In the genomic region with DNA sequence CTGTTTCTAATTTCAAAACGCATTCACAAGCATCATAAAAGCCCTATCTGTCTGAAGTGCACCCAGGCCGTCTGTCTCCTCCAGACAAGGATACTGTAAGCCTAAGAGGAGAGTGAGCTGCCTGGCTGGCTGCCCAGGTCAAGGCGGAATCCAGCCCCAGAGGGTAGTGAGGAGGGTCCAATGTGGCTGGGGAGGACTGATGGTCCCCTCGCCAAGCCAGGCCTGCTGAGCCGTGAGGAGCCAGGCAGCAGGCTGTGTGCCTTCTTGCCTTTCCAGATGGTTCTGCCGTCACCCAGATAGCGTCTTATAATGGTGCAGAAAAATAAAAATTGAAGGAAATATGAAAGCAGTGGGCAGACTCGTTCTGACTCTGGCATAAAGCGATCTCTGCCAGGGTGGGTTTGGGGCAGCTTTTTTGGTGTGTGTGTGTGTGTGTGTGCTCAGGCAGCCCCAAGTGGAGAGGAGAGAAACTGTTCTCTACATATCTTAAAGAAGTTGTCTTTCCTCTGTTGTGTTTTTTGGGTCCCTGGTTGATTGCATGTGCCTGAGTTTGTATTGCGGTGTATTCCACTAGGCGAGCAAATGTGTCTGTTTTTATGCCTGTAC, we compare ENCODE assay signal across 15 mouse cellular contexts.
DNase-seq lines count a peak whose midpoint lies in the region; ATAC-seq and TF ChIP-seq lines count a peak whose summit lies in the region.
"Had no signal": no experiment of that assay in that cellular context is flagged by ENCODE, and none has a peak within 500 bp of the region (broad histone marks: within the 10 kb centered on the region; RNA-seq: fewer than 3 reads in every experiment).

No protein-coding gene starts in this region.

- 77% methylated on average over 11 of the region's 11 CpGs for WGBS in forebrain, embryonic 13.5 days
- 89% methylated on average over 11 of the region's 11 CpGs for WGBS in forebrain, embryonic 10.5 days
- 45% methylated on average over 11 of the region's 11 CpGs for WGBS in forebrain, embryonic 16.5 days
- WGBS in midbrain, embryonic 15.5 days, result 70% methylated on average over 11 of the region's 11 CpGs
- 65% methylated on average over 11 of the region's 11 CpGs for WGBS in heart, adult 2 months

- H3K79me2 ChIP-seq in heart, adult 2 months (replicated peaks; ENCODE audit: control insufficient read depth, insufficient read depth, low read length), result no peaks in the 10 kb centered on the region

- intact Hi-C loops in left cerebral cortex, postnatal 36 days (cut with DNase I), result no loop called here
- intact Hi-C loops in heart, adult 2 months (cut with DNase I), result no loop called here

- H3K27me3 ChIP-seq in forebrain, embryonic 13.5 days, result no peaks in the 10 kb centered on the region
- no peaks in the 10 kb centered on the region for H3K27me3 ChIP-seq in forebrain, embryonic 10.5 days (ENCODE audit: poor library complexity, severe bottlenecking)
- no peaks in the 10 kb centered on the region for H3K27me3 ChIP-seq in forebrain, embryonic 16.5 days (replicated peaks; ENCODE audit: control insufficient read depth, insufficient read depth, low read length)
- no peaks in the 10 kb centered on the region for H3K27me3 ChIP-seq in midbrain, embryonic 15.5 days (replicated peaks)
- no peaks in the 10 kb centered on the region for H3K27me3 ChIP-seq in heart, adult 2 months (ENCODE audit: control insufficient read depth, insufficient read depth, low read length)
- H3K27me3 ChIP-seq: heart, embryonic 15.5 days; liver, embryonic 12.5 days; megakaryocyte, embryonic 14.5 days; neural tube, embryonic 12.5 days had no signal

- TF ChIP-seq CTCF in heart, adult 2 months (IDR thresholded peaks at IDR 0.05), result no peak

- H3K9me3 ChIP-seq in forebrain, embryonic 13.5 days (replicated peaks), result peaks cover 6% of the 10 kb centered on the region; the same call in 1 of the 2 replicates
- peaks cover 7% of the 10 kb centered on the region; the same call in 1 of the 2 replicates for H3K9me3 ChIP-seq in forebrain, embryonic 10.5 days
- no peaks in the 10 kb centered on the region for H3K9me3 ChIP-seq in forebrain, embryonic 16.5 days (ENCODE audit: control insufficient read depth, low read length)
- no peaks in the 10 kb centered on the region for H3K9me3 ChIP-seq in midbrain, embryonic 15.5 days
- H3K9me3 ChIP-seq: heart, embryonic 15.5 days had no signal

- peak; percentile 63 for ATAC-seq in forebrain, embryonic 13.5 days
- ATAC-seq in forebrain, embryonic 16.5 days, result peak; percentile 41
- ATAC-seq in midbrain, embryonic 15.5 days (replicated peaks), result no peak
- ATAC-seq: liver, embryonic 12.5 days had no signal

- H3K4me1 ChIP-seq in forebrain, embryonic 13.5 days, result peaks cover 28% of the 10 kb centered on the region
- no peaks in the 10 kb centered on the region for H3K4me1 ChIP-seq in forebrain, embryonic 10.5 days
- peaks cover 28% of the 10 kb centered on the region for H3K4me1 ChIP-seq in forebrain, embryonic 16.5 days (replicated peaks; ENCODE audit: control insufficient read depth, insufficient read depth, low read length)
- H3K4me1 ChIP-seq in midbrain, embryonic 15.5 days, result peaks cover 11% of the 10 kb centered on the region
- no peaks in the 10 kb centered on the region for H3K4me1 ChIP-seq in heart, adult 2 months (ENCODE audit: control insufficient read depth, insufficient read depth, low read length)
- H3K4me1 ChIP-seq: heart, embryonic 15.5 days; liver, embryonic 12.5 days; megakaryocyte, embryonic 14.5 days had no signal

- DNase-seq in forebrain, embryonic 10.5 days (ENCODE audit: extremely low spot score, low spot score), result no peak
- peak; percentile 22 to 30 for DNase-seq in left cerebral cortex, postnatal 36 days (ENCODE audit: low spot score in 2 of 2)
- no peak for DNase-seq in left cerebral cortex, adult 8-10 months (ENCODE audit: low spot score in 2 of 2)
- no peak for DNase-seq in heart, adult 2 months
- DNase-seq in kidney, postnatal 10 days, result no peak
- DNase-seq: adrenal gland, adult 8-10 months; B cell, adult 2 months; retina, postnatal 1 day had no signal

- H3K4me3 ChIP-seq in forebrain, embryonic 13.5 days, result no peak overlapping the region
- H3K4me3 ChIP-seq in forebrain, embryonic 10.5 days, result no peak overlapping the region
- no peak overlapping the region for H3K4me3 ChIP-seq in forebrain, embryonic 16.5 days (replicated peaks; ENCODE audit: low read length)
- H3K4me3 ChIP-seq in midbrain, embryonic 15.5 days, result no peak overlapping the region
- no peak overlapping the region for H3K4me3 ChIP-seq in heart, adult 2 months
- H3K4me3 ChIP-seq: heart, embryonic 15.5 days; liver, embryonic 12.5 days; megakaryocyte, embryonic 14.5 days; neural tube, embryonic 12.5 days had no signal

- H3K4me2 ChIP-seq in forebrain, embryonic 13.5 days, result no peak overlapping the region
- H3K4me2 ChIP-seq in forebrain, embryonic 16.5 days (ENCODE audit: low read length), result no peak overlapping the region
- H3K4me2 ChIP-seq in midbrain, embryonic 15.5 days, result no peak overlapping the region
- H3K4me2 ChIP-seq: heart, embryonic 15.5 days; liver, embryonic 12.5 days; neural tube, embryonic 12.5 days had no signal

- peak overlapping the region; percentile 88 for H3K27ac ChIP-seq in forebrain, embryonic 13.5 days
- no peak overlapping the region for H3K27ac ChIP-seq in forebrain, embryonic 10.5 days
- H3K27ac ChIP-seq in forebrain, embryonic 16.5 days (ENCODE audit: low read length), result peak overlapping the region; percentile 96
- H3K27ac ChIP-seq in midbrain, embryonic 15.5 days, result peak overlapping the region; percentile 74
- no peak overlapping the region for H3K27ac ChIP-seq in heart, adult 2 months
- H3K27ac ChIP-seq: heart, embryonic 15.5 days; liver, embryonic 12.5 days had no signal

- TF ChIP-seq POLR2A in heart, adult 2 months (IDR thresholded peaks at IDR 0.05; ENCODE audit: insufficient read depth, low read depth, low read length), result no peak

- TF ChIP-seq EP300 in heart, adult 2 months (IDR thresholded peaks at IDR 0.05; ENCODE audit: insufficient read depth, low read depth, low read length), result no peak

- peak overlapping the region; percentile 22; the same call in 1 of the 2 replicates for H3K9ac ChIP-seq in forebrain, embryonic 13.5 days
- peak overlapping the region; percentile 45; the same call in 1 of the 2 replicates for H3K9ac ChIP-seq in forebrain, embryonic 16.5 days (replicated peaks; ENCODE audit: low read depth, low read length)
- no peak overlapping the region for H3K9ac ChIP-seq in midbrain, embryonic 15.5 days
- H3K9ac ChIP-seq in heart, adult 2 months (ENCODE audit: low read depth, low read length), result no peak overlapping the region
- H3K9ac ChIP-seq: heart, embryonic 15.5 days; liver, embryonic 12.5 days; neural tube, embryonic 12.5 days had no signal

- no peaks in the 10 kb centered on the region for H3K36me3 ChIP-seq in forebrain, embryonic 13.5 days (ENCODE audit: poor library complexity, severe bottlenecking)
- H3K36me3 ChIP-seq in forebrain, embryonic 10.5 days (replicated peaks), result no peaks in the 10 kb centered on the region
- H3K36me3 ChIP-seq in forebrain, embryonic 16.5 days (ENCODE audit: control insufficient read depth, insufficient read depth), result no peaks in the 10 kb centered on the region
- no peaks in the 10 kb centered on the region for H3K36me3 ChIP-seq in midbrain, embryonic 15.5 days (replicated peaks)
- no peaks in the 10 kb centered on the region for H3K36me3 ChIP-seq in heart, adult 2 months (ENCODE audit: control insufficient read depth, insufficient read depth, low read length)
- H3K36me3 ChIP-seq: heart, embryonic 15.5 days; liver, embryonic 12.5 days; neural tube, embryonic 12.5 days had no signal

Comparison
In these comparisons a context has a peak if more than half of its experiments do, and no peak if none do; other contexts are left out.
1. H3K27ac ChIP-seq: peak in forebrain, embryonic 13.5 days (single experiment), forebrain, embryonic 16.5 days (single experiment) and midbrain, embryonic 15.5 days (single experiment); none in forebrain, embryonic 10.5 days (single experiment) and heart, adult 2 months (single experiment).
2. DNase-seq: peak in left cerebral cortex, postnatal 36 days (2 of 2); none in forebrain, embryonic 10.5 days (single experiment), left cerebral cortex, adult 8-10 months (0 of 2), heart, adult 2 months (0 of 2) and kidney, postnatal 10 days (single experiment).
3. H3K9ac ChIP-seq: peak in forebrain, embryonic 13.5 days (single experiment) and forebrain, embryonic 16.5 days (single experiment); none in midbrain, embryonic 15.5 days (single experiment) and heart, adult 2 months (single experiment).